Mouse (Mus musculus): ENCODE measurements at regions not wholly inside any gene's neighbourhood (a gene's known extent, or its start where the extent isn't known, plus 50 kb on each side); places are given as distances from the start of the nearest gene placed in this dataset.

GRCm38 (mm10) chr3:118328237-118328636 lies 233.7 kb upstream of the Dpyd start:
- no peak for TF ChIP-seq CTCF (IDR thresholded peaks at IDR 0.05; ENCODE audit: low read depth)
- no peak for TF ChIP-seq EP300 (IDR thresholded peaks at IDR 0.05; ENCODE audit: low read depth)

Data from liver, postnatal 0 days (tissue).